Mouse (Mus musculus) midbrain, embryonic 16.5 days (tissue): ENCODE data around the gene Metap1. TPM values are rescaled to one million over a fixed set of nuclear protein-coding genes. Genes with fewer than 3 reads are reported as not detected.
"Not testable (repeated sequence)": the region's sequence is repeated elsewhere in the genome, so short reads cannot be mapped to it uniquely, and the experiment has no call there.

Experiments
- ATAC-seq: fragments of 200-750 bp; cut with Nextera tagmentation; 2 replicates; pipeline ENCODE4 v1.8.0; 2017; ENCODE audit warnings: moderate TSS enrichment
- H3K27ac ChIP-seq: fragments of 300-500 bp; sonication (generic); 2 replicates; pipeline ENCODE4 v1.5.1; 2014; ENCODE audit warnings: mild to moderate bottlenecking, low read length, mixed read lengths
- H3K27me3 ChIP-seq: fragments of 300-500 bp; sonication (generic); 2 replicates; pipeline ENCODE4 v1.6.1; 2014; ENCODE audit warnings: low read depth, low read length, mixed read lengths; ENCODE audit not compliant: control insufficient read depth, insufficient read depth
- H3K36me3 ChIP-seq: fragments of 300-500 bp; sonication (generic); 2 replicates; pipeline ENCODE4 v1.6.1; 2014; ENCODE audit warnings: mild to moderate bottlenecking, low read length, moderate library complexity, mixed read lengths; ENCODE audit not compliant: control insufficient read depth, insufficient read depth
- H3K4me1 ChIP-seq: fragments of 300-500 bp; sonication (generic); 2 replicates; pipeline ENCODE4 v1.6.1; 2014; ENCODE audit warnings: mild to moderate bottlenecking, low read length, mixed read lengths; ENCODE audit not compliant: control insufficient read depth, insufficient read depth
- H3K4me2 ChIP-seq: fragments of 300-500 bp; sonication (generic); 2 replicates; pipeline ENCODE4 v1.6.1; 2014; ENCODE audit warnings: mild to moderate bottlenecking, low read length, mixed read lengths
- H3K4me3 ChIP-seq: fragments of 300-500 bp; sonication (generic); 2 replicates; pipeline ENCODE4 v1.5.1; 2014; ENCODE audit warnings: low read depth, mild to moderate bottlenecking, low read length, moderate library complexity, mixed read lengths
- H3K9ac ChIP-seq: fragments of 300-500 bp; sonication (generic); 2 replicates; pipeline ENCODE4 v1.6.1; 2014; ENCODE audit warnings: low read depth, low read length, mixed read lengths
- H3K9me3 ChIP-seq: fragments of 300-500 bp; sonication (generic); replicated peaks from 2 replicates; pipeline ENCODE4 v1.6.1; 2014; ENCODE audit warnings: mild to moderate bottlenecking, low read length, mixed read lengths; ENCODE audit not compliant: control insufficient read depth, poor library complexity, severe bottlenecking
- WGBS: fragments of 180-500 bp; shearing (Covaris S2); extraction: QIAGEN DNeasy Blood & Tissue Kit; methylation state at CpG from one replicate; pipeline ENCODE4 v1.1.7; 2014; 5-methylcytosine and 5-hydroxymethylcytosine counted together
- polyA plus RNA-seq: library from polyadenylated mRNA; unstranded; fragments of >200 nt; fragmentation: Nextera tagmentation; extraction: Ambion mirVana; gene quantifications from 2 replicates; pipeline ENCODE4 v1.2.1, GENCODE M21; 2015

Gene Metap1
- polyA plus RNA-seq, 1 experiment from 2014 or later = 50.2 TPM

GRCm38 (mm10) chr3:138490034-138490337 lies 671 bp upstream of the Metap1 start:
- ATAC-seq = peak; percentile 6; the same call in 1 of the 2 replicates
- Histone ChIP-seq H3K27ac (no peak overlapping the region), H3K9me3 (no peaks in the 10 kb centered on the region)

GRCm38 (mm10) chr3:138488584-138489326 lies 560 bp downstream of the Metap1 start:
- peak overlapping the region; percentile 81 for H3K27ac ChIP-seq
- no peaks in the 10 kb centered on the region for H3K27me3 ChIP-seq
- peak overlapping the region; percentile 89 for H3K9ac ChIP-seq
- H3K4me2 ChIP-seq = peak overlapping the region; percentile 85
- H3K9me3 ChIP-seq = no peaks in the 10 kb centered on the region
- no peak for ATAC-seq
- H3K4me1 ChIP-seq = peaks cover 12% of the 10 kb centered on the region
- H3K4me3 ChIP-seq = peak overlapping the region; percentile 87
- H3K36me3 ChIP-seq = no peaks in the 10 kb centered on the region; the same call in 1 of the 2 replicates
- under 1% methylated on average over 54 of the region's 61 CpGs for WGBS

More at GRCm38 (mm10) chr3:138490034-138490337, 671 bp upstream of the Metap1 start:
- Histone ChIP-seq H3K36me3 (no peaks in the 10 kb centered on the region), H3K4me1 (peaks cover 12% of the 10 kb centered on the region), H3K9ac (peak overlapping the region; percentile 70; the same call in 1 of the 2 replicates), H3K4me2 (peak overlapping the region; percentile 61), H3K4me3 (peak overlapping the region; percentile 87), H3K27me3 (no peaks in the 10 kb centered on the region)
- WGBS = 27% methylated on average over 6 of the region's 6 CpGs

DNA sequence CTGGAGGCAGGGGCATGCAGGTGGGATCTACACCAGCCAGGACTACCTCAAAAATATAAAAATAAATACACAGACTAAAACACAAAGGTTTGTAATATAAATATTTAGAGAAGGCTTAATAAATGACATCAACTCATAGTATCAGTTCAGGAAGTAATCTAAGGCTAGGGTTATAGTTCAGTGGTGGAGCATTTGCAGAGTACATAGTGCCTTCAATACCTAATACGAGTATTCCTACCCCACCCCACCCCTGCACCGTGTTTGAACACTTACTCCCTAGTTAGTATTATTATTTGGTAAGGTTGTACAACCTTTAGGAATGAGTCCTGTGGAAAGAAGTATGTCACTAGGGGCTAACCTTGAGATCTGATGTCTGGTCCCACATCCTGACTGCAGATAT lies 6.1 kb downstream of the Metap1 start:
- no peak overlapping the region for H3K4me3 ChIP-seq
- H3K27ac ChIP-seq = no peak overlapping the region
- ATAC-seq = no peak
- H3K9ac ChIP-seq = no peak overlapping the region
- H3K36me3 ChIP-seq = peaks cover 3% of the 10 kb centered on the region
- H3K4me1 ChIP-seq = peaks cover 9% of the 10 kb centered on the region
- H3K9me3 ChIP-seq = no peaks in the 10 kb centered on the region
- 97% methylated on average over 2 of the region's 2 CpGs for WGBS
- no peak overlapping the region for H3K4me2 ChIP-seq
- no peaks in the 10 kb centered on the region for H3K27me3 ChIP-seq

- no peak overlapping the region for H3K27ac ChIP-seq
- H3K27me3 ChIP-seq = no peaks in the 10 kb centered on the region
- H3K4me3 ChIP-seq = no peak overlapping the region
- peaks cover 3% of the 10 kb centered on the region for H3K36me3 ChIP-seq
- 63% methylated on average over 14 of the region's 14 CpGs for WGBS
- H3K4me2 ChIP-seq = no peak overlapping the region
- H3K9me3 ChIP-seq = no peaks in the 10 kb centered on the region
- no peak for ATAC-seq
- no peaks in the 10 kb centered on the region for H3K4me1 ChIP-seq
- no peak overlapping the region for H3K9ac ChIP-seq
Observed at GRCm38 (mm10) chr3:138481526-138482284, 7.6 kb downstream of the Metap1 start.

DNA sequence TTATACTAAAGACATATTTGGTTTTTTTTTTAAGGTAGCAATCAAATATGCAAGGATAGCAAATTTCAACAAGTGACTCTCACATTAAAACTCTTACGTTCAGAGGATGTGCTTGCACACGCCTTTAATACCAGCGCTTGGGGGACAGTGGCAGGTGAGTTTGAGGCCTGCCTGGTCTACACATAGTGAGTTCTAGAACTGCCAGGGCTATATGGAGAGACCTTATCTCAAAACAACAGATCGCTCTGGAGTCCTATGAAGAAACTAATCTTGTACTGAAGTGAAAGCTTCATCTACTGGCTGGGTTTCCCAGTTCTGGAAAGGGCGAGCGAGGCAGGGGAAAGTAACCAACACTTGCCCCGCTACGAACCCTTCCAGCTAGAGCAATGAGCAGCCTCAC lies 9.8 kb downstream of the Metap1 start:
- 96% methylated on average over 8 of the region's 8 CpGs for WGBS
- H3K27ac ChIP-seq = no peak overlapping the region
- H3K36me3 ChIP-seq = peaks cover 3% of the 10 kb centered on the region
- H3K9me3 ChIP-seq = no peaks in the 10 kb centered on the region
- no peak overlapping the region for H3K9ac ChIP-seq
- H3K4me3 ChIP-seq = no peak overlapping the region
- H3K4me2 ChIP-seq = no peak overlapping the region
- no peak for ATAC-seq
- no peaks in the 10 kb centered on the region for H3K27me3 ChIP-seq
- no peaks in the 10 kb centered on the region for H3K4me1 ChIP-seq

DNA sequence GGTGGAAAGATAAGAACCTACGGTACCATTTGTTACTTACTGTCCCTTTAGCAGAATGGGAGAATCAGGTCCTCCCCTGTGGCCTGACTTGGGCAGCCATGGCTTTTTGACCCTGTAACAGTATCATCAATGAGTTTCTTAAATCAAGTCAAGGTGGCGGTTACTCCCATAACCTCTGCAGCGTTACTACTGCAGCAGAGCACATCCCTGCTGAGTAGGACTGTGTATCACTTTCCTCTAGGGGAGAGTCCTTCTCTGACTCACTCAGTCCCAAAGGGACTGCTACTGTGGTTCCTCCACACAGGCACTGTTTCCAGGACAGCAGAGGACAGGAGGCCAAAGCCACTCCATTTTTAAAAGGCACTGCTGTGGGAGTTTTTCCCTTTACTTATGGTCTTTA lies 18.2 kb downstream of the Metap1 start:
- Histone ChIP-seq H3K9me3 (no peaks in the 10 kb centered on the region), H3K27ac (no peak overlapping the region), H3K4me1 (no peaks in the 10 kb centered on the region), H3K36me3 (peaks cover 21% of the 10 kb centered on the region), H3K27me3 (no peaks in the 10 kb centered on the region), H3K9ac (no peak overlapping the region), H3K4me2 (no peak overlapping the region), H3K4me3 (no peak overlapping the region)
- WGBS = 88% methylated on average over 3 of the region's 3 CpGs
- ATAC-seq = no peak

DNA sequence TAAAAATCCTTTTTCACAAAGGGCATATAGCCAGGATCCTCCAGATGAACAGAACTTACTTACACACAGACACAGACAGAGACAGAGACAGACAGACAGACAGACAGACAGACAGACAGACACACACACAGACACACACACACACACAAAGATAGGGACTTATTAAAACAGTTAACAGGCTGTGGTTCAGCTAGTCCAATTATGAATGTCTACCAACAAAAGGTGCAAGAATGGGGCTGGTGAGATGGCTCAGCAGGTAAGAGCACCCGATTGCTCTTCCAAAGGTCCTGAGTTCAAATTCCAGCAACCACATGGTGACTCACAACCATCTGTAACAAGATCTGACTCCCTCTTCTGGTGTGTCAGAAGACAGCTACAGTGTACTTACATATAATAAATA lies 22.7 kb downstream of the Metap1 start:
- not testable (repeated sequence) for ATAC-seq, H3K9ac ChIP-seq, H3K27me3 ChIP-seq, H3K9me3 ChIP-seq, H3K4me3 ChIP-seq, H3K4me1 ChIP-seq, H3K4me2 ChIP-seq, H3K27ac ChIP-seq
- peaks cover 30% of the 10 kb centered on the region for H3K36me3 ChIP-seq
- WGBS = 100% methylated on average over 1 of the region's 1 CpGs

DNA sequence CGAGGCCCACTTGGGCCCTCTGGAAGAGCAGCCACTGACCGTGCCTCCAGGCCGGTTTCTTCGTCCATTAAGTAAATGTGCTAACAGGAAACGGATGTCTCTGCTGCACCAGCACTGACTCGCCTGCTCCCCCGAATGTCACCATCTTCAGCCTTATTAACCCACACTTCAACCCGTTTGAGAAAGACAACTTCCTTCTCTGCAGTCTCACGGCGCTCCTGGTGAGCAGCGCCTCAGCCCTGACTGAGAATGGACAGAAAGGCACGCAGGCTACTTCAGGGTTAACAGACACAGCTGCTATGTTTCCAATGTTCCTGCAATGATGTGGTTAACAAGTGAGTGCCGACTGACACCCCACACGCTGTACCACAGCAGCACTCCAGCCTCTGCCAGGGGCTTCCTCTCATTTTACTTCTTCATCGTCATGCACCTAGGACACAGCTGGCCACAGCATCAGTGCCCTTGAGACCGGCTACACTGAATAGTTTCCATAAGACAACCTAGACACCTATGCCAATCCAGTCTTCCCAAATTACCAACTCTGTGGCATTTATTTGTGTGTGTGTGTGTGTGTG lies 24.7 kb downstream of the Metap1 start:
- peaks cover 39% of the 10 kb centered on the region for H3K36me3 ChIP-seq
- H3K27ac ChIP-seq = no peak overlapping the region
- no peaks in the 10 kb centered on the region for H3K4me1 ChIP-seq
- H3K4me3 ChIP-seq = no peak overlapping the region
- no peaks in the 10 kb centered on the region for H3K27me3 ChIP-seq
- ATAC-seq = no peak
- 87% methylated on average over 16 of the region's 16 CpGs for WGBS
- H3K9me3 ChIP-seq = no peaks in the 10 kb centered on the region
- H3K9ac ChIP-seq = no peak overlapping the region
- H3K4me2 ChIP-seq = no peak overlapping the region

GRCm38 (mm10) chr3:138463807-138464206 lies 25.5 kb downstream of the Metap1 start:
- H3K4me2 ChIP-seq = no peak overlapping the region
- H3K9ac ChIP-seq = no peak overlapping the region
- no peaks in the 10 kb centered on the region for H3K4me1 ChIP-seq
- H3K9me3 ChIP-seq = no peaks in the 10 kb centered on the region
- H3K4me3 ChIP-seq = no peak overlapping the region
- 91% methylated on average over 6 of the region's 6 CpGs for WGBS
- ATAC-seq = no peak
- peaks cover 39% of the 10 kb centered on the region for H3K36me3 ChIP-seq
- no peak overlapping the region for H3K27ac ChIP-seq
- no peaks in the 10 kb centered on the region for H3K27me3 ChIP-seq
